Mouse (Mus musculus) sigmoid colon, adult 10 weeks (tissue): Measurements from ENCODE around the gene Tfcp2. TPM values are rescaled to one million over a fixed set of nuclear protein-coding genes. Genes with fewer than 3 reads are reported as not detected.

Experiments
- polyA plus RNA-seq: library from polyadenylated mRNA; stranded (reverse); fragments of 350-450 nt; fragmentation: Illumina TruSeq; extraction: RNeasy Lipid Tissue Mini Kit (QIAGEN cat#74804); gene quantifications from one replicate; pipeline ENCODE4 v1.2.3, GENCODE M21; 2014; ENCODE audit warnings: low read depth, low replicate concordance

Tfcp2 gene
- polyA plus RNA-seq, result 6.2 TPM

DNA sequence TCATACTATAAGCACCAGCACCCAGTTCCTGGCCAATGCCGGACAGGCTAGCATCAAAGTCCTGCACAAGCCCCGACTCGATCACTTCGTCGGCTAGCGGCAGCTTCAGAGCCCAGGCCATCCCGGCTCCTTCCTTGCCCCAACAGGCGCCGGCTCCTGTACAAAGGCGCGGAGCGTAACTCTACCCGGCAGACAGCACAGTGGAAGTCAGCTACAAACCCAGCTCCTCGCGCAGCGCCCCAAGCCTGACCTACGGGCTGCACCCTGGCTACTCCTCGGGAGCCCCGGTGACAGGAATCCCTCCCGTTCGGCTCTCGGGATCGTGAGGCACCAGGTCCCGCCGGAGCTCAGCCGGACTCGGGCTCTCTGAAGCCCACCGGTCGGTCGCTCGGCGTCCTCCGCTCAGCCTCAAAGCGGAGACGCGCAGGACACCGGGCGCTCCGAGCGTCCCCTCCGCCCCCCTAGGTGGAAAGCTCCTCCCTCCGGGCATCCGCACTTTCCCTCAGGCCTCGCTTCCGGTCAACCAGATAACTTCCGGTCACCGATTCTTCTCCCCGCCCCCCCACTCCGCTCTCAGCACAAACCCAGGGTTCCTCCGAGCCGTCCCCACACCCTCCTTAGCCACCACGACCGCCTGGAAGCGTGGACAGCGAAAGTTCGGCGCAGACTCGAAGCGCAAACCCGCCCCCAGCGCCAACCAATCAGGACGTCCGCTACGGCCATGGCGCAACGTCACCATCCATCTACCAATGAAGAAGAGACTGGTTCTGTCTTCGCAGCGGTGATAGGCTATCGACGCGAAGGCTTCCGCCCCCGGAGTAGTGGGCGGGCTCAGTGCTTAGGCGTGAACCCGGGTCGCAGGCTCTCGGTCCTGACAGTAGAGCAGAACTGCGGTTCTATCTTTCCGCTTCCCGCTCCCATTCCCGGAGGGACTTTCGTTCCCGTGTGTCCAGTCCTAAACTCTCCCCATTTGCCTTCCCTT lies at the start of gene Tfcp2:
Tfcp2 (minus strand) TSS at position 683 of the 982 bp plus-strand sequence.

DNA sequence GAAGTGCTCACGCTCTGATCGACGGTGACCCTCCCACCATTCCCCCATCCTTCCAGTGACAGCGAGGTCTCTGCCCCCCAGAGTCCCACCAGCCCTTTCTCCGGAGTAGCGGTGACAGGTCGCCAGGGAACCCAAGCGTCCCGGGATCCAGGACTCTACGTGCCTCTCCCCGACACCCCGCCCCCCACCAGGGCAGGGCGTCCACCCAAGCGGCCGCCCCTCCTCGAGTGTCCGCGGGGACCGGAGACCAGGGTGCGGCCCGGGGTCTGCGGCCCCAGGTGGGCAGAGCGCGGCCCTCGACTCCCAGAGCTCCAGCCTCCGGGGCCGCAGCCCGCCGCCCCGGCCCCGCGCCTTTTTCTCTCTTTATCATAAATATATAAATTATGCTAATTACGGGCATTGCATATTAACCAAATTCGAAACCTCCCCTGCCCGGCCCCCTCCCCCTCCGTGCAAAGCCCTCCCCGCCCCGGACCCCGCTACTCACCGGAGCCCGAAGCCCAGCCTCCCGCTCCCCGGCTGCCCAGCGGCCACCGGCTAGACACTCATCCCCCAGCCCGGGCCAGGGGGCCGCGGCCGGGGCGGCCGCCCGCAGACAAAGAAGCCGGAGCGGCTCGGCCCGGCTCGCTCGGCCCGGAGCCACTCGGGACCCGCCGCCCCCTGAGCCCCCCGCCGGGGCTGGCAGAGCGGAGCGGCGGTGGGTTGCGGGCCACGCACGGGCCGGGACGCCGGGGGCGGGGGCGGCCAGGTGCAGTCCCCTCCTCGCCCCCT lies 47.7 kb upstream of the Tfcp2 start, which contains the start of gene Pou6f1:
Pou6f1 (minus strand) TSS at position 709 of the 771 bp plus-strand sequence.

DNA sequence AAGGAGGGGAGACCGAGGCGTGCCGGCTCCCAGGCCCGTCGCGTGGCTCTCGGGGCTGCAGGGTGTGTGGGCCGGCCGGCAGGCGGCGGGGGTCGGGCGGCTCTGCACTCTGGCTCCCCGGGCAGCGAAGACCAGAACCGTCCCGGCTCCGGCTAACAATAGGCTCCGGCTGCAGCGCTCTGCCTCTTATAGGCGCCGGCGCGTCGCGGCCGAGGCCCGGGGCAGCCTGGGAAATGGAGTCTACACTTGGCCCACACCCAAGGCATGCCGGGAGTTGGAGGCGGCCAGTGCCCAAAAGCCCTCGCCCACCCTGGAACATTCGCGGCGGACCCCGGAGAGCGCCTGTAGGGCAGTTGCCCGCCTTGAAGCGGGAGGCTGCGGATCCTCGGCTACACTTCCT lies 56.7 kb downstream of the Tfcp2 start, which contains the start of gene Csrnp2:
Csrnp2 (minus strand) TSS at position 387 of the 400 bp plus-strand sequence.

DNA sequence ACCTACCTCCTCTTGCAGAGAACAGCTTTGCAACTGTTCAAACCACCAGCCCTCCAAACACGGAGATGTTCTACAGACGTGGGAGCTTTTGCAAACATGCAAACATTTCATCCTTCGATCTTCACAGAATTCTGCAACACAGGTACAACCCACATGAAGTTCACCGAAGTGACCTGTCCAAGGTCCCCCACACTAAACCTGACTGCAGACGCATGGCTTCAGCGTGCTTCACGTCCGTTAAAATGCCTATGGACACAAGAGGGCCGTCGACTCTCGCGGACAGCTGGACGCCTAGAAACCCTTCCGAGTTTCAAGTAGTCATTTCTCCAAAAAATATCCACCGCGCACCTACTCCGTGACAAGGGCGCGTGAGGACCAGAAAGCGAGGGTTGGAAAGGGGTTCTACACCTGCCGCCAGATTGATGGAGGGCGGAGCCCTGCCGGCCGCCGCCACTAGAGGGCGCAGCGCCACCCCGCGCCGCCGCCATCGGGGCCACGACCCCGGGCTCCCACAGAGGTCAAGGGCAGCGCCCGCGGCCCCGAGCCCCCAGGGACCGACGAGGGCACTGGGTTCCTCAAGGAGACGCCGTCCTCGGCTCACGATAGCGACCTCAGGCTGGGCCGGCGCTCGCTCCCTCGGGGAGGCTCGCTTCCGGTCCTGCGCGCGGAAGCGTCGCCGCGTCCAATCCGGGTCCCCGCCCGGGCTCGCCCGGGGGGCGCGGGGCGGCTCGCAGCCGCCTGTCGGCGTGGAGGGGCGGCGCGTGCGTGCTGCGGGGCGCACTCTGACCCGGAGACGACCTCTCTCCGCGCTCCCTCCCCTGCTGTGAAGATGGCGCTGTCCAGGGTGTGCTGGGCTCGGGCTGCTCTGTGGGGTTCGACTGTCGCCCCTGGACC lies 83.3 kb downstream of the Tfcp2 start, which contains the start of gene Letmd1:
Letmd1 (plus strand) TSS at position 729 of the 894 bp plus-strand sequence.

Other genes starting within 250 kb of the Tfcp2 start
- gene Mettl7a1, start 247.9 kb downstream of the Tfcp2 start, polyA plus RNA-seq, result 253 TPM
- 3.3 TPM for gene Mettl7a3, start 217.1 kb downstream of the Tfcp2 start, polyA plus RNA-seq
- gene Methig1, start 198.9 kb downstream of the Tfcp2 start, polyA plus RNA-seq, result 2.1 TPM
- gene Mettl7a2, start 198.8 kb downstream of the Tfcp2 start, polyA plus RNA-seq, result 33.1 TPM
- not detected for gene Higd1c, start 187.5 kb downstream of the Tfcp2 start, polyA plus RNA-seq
- not detected for gene Gm5475, start 129.9 kb downstream of the Tfcp2 start, polyA plus RNA-seq
- 10.1 TPM for gene Slc11a2, start 126.9 kb downstream of the Tfcp2 start, polyA plus RNA-seq
- gene Letmd1, start 83.0 kb downstream of the Tfcp2 start, polyA plus RNA-seq, result 18.0 TPM
- gene Csrnp2, start 56.5 kb downstream of the Tfcp2 start, polyA plus RNA-seq, result 1.7 TPM
- 2.3 TPM for gene Pou6f1, start 48.0 kb upstream of the Tfcp2 start, polyA plus RNA-seq
- gene Dazap2, start 63.3 kb upstream of the Tfcp2 start, polyA plus RNA-seq, result 308 TPM
- gene Smagp, start 84.9 kb upstream of the Tfcp2 start, polyA plus RNA-seq, result 5.6 TPM
- 2.3 TPM for gene Bin2, start 117.5 kb upstream of the Tfcp2 start, polyA plus RNA-seq
- 34.1 TPM for gene Cela1, start 135.9 kb upstream of the Tfcp2 start, polyA plus RNA-seq
- gene Galnt6, start 177.4 kb upstream of the Tfcp2 start, polyA plus RNA-seq, result 15.2 TPM
- gene Slc4a8, start 209.7 kb upstream of the Tfcp2 start, polyA plus RNA-seq, result 0.98 TPM